ENCODE assay signal across 17 mouse cellular contexts in genomic region chr2:113537911-113538318, GRCm38 (mm10).
DNase-seq lines count a peak whose midpoint lies in the region; ATAC-seq lines count a peak whose summit lies in the region.
"Had no signal": no experiment of that assay in that cellular context is flagged by ENCODE, and none has a peak within 500 bp of the region (broad histone marks: within the 10 kb centered on the region; RNA-seq: fewer than 3 reads in every experiment).

No protein-coding gene starts in this region.

- H3K9ac ChIP-seq in hindbrain, embryonic 13.5 days = no peak overlapping the region
- H3K9ac ChIP-seq in stomach, embryonic 15.5 days = no peak overlapping the region
- H3K9ac ChIP-seq: embryonic facial prominence, embryonic 13.5 days; forebrain, postnatal 0 days; liver, embryonic 14.5 days; neural tube, embryonic 15.5 days had no signal

- peak; percentile 7 for DNase-seq in hindbrain, embryonic 10.5 days (ENCODE audit: low spot score)
- peak; percentile 48 for DNase-seq in embryo, embryonic 9.5 days (ENCODE audit: extremely low spot score)
- peak; percentile 42 for DNase-seq in kidney, adult 9 months
- DNase-seq in adrenal gland, adult 8-10 months = no peak
- no peak for DNase-seq in left cerebral cortex, adult 9 months (ENCODE audit: low spot score in 2 of 2)
- DNase-seq: adrenal gland, adult 2 months; forebrain, postnatal 0 days; heart, postnatal 10 days; right cerebral cortex, postnatal 14 days had no signal

- no peaks in the 10 kb centered on the region for H3K9me3 ChIP-seq in hindbrain, embryonic 10.5 days
- no peaks in the 10 kb centered on the region for H3K9me3 ChIP-seq in hindbrain, embryonic 13.5 days
- no peaks in the 10 kb centered on the region for H3K9me3 ChIP-seq in stomach, embryonic 15.5 days
- H3K9me3 ChIP-seq: embryonic facial prominence, embryonic 13.5 days; neural tube, embryonic 15.5 days had no signal

- H3K27me3 ChIP-seq in hindbrain, embryonic 10.5 days (ENCODE audit: insufficient read depth, poor library complexity, severe bottlenecking) = no peaks in the 10 kb centered on the region
- no peaks in the 10 kb centered on the region for H3K27me3 ChIP-seq in hindbrain, embryonic 13.5 days
- H3K27me3 ChIP-seq in stomach, embryonic 15.5 days (replicated peaks) = no peaks in the 10 kb centered on the region
- H3K27me3 ChIP-seq: neural tube, embryonic 15.5 days had no signal

- no peak overlapping the region for H3K4me2 ChIP-seq in hindbrain, embryonic 13.5 days
- H3K4me2 ChIP-seq in stomach, embryonic 15.5 days = no peak overlapping the region
- H3K4me2 ChIP-seq: embryonic facial prominence, embryonic 13.5 days; neural tube, embryonic 15.5 days had no signal

- no peak overlapping the region for H3K27ac ChIP-seq in hindbrain, embryonic 10.5 days
- H3K27ac ChIP-seq in hindbrain, embryonic 13.5 days = no peak overlapping the region
- H3K27ac ChIP-seq in stomach, embryonic 15.5 days = no peak overlapping the region
- H3K27ac ChIP-seq: embryonic facial prominence, embryonic 13.5 days; left cerebral cortex, adult 2 months; liver, embryonic 14.5 days; macrophage; neural tube, embryonic 15.5 days had no signal

- no peak for ATAC-seq in hindbrain, embryonic 13.5 days (ENCODE audit: low FRiP score)
- ATAC-seq in stomach, embryonic 15.5 days (ENCODE audit: insufficient read depth, low FRiP score, low read depth) = peak; percentile 20; the same call in 1 of the 2 replicates
- ATAC-seq in monocyte, adult 5-6 weeks (replicated peaks; ENCODE audit: insufficient number of reproducible peaks, low FRiP score, low TSS enrichment, poor library complexity, severe bottlenecking) = no peak
- ATAC-seq: forebrain, postnatal 0 days had no signal

- peaks cover 19% of the 10 kb centered on the region for H3K4me1 ChIP-seq in hindbrain, embryonic 10.5 days (replicated peaks)
- 0 out of 2 replicates have a peak, but pooled peaks cover 9% of the 10 kb centered on the region for H3K4me1 ChIP-seq in hindbrain, embryonic 13.5 days (replicated peaks)
- H3K4me1 ChIP-seq in stomach, embryonic 15.5 days = peaks cover 5% of the 10 kb centered on the region; the same call in 1 of the 2 replicates

- H3K4me3 ChIP-seq in hindbrain, embryonic 10.5 days = no peak overlapping the region
- H3K4me3 ChIP-seq in hindbrain, embryonic 13.5 days = no peak overlapping the region
- H3K4me3 ChIP-seq in stomach, embryonic 15.5 days (replicated peaks) = no peak overlapping the region
- H3K4me3 ChIP-seq: embryonic facial prominence, embryonic 13.5 days; left cerebral cortex, adult 2 months; neural tube, embryonic 15.5 days had no signal

- WGBS in hindbrain, embryonic 10.5 days = 14% methylated on average over 5 of the region's 5 CpGs
- 23% methylated on average over 5 of the region's 5 CpGs for WGBS in hindbrain, embryonic 13.5 days
- 31% methylated on average over 5 of the region's 5 CpGs for WGBS in stomach, embryonic 15.5 days

- H3K36me3 ChIP-seq in hindbrain, embryonic 10.5 days = no peaks in the 10 kb centered on the region
- no peaks in the 10 kb centered on the region for H3K36me3 ChIP-seq in hindbrain, embryonic 13.5 days
- no peaks in the 10 kb centered on the region for H3K36me3 ChIP-seq in stomach, embryonic 15.5 days
- H3K36me3 ChIP-seq: embryonic facial prominence, embryonic 13.5 days; neural tube, embryonic 15.5 days had no signal

Comparison
In these comparisons a context has a peak if more than half of its experiments do, and no peak if none do; other contexts are left out.
1. DNase-seq: peak in hindbrain, embryonic 10.5 days (single experiment), embryo, embryonic 9.5 days (single experiment) and kidney, adult 9 months (single experiment); none in adrenal gland, adult 8-10 months (single experiment) and left cerebral cortex, adult 9 months (0 of 2).